Mouse (Mus musculus): ENCODE measurements around the gene Mepce. TPM values are rescaled to one million over a fixed set of nuclear protein-coding genes. Genes with fewer than 3 reads are reported as not detected.

Mepce gene
- polyA plus RNA-seq, 1 experiment: 33.7 TPM

GRCm38 (mm10) chr5:137791553-137791952, 4.1 kb upstream of the Mepce start:
- no peak for DNase-seq (ENCODE audit: low read depth, low spot score)

DNA sequence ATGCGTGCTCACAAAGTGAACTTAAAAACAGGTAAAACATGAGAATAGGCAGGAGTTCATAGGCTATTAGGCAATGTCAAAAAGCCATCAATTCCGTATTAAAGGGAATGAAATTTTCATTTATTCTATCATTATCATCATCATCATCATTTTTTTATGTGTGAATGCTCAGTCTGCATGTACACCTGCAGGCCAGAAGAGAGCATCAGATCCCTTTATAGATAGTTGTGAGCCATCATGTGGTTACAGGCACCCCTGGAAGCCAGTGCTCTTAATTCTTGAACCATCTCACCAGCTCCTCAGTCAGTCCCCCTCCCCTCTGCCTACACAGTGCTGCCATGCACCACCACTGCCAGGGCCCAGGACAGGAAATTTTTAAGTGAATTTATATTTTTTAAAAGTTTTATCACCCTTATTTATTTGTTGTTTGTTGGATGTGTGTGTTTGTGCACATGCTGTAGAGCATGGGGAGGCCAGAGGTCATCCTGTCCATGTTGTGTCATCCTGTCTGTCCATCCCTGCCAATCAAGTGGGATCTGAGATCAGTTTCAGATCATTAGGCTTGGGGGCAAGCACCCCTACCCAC, 1.6 kb upstream of the Mepce start:
- no peak for DNase-seq (ENCODE audit: low read depth, low spot score)
- 92% methylated on average over 2 of the region's 2 CpGs for WGBS

DNA sequence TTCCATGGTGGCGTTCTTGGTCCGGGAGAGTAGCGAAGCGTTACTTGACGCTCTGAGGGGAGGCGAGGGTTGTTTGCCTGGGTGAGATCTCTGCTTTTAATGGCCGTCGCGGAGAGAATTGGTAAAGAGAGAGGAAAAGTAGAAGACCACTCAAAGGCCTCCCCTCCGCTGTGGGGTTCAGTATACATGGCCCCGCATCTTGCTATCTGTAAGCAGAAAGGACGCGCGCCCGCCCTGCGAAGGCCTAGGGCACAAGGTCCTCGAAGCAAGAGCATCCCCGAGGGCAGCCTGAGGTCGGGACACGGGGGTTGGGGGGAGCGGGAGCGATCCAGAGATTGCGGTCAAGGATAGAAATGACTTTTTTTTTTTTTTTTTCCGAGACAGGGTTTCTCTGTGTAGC, 716 bp upstream of the Mepce start:
- no peak for DNase-seq (ENCODE audit: low read depth, low spot score)
- WGBS: 72% methylated on average over 24 of the region's 24 CpGs

DNA sequence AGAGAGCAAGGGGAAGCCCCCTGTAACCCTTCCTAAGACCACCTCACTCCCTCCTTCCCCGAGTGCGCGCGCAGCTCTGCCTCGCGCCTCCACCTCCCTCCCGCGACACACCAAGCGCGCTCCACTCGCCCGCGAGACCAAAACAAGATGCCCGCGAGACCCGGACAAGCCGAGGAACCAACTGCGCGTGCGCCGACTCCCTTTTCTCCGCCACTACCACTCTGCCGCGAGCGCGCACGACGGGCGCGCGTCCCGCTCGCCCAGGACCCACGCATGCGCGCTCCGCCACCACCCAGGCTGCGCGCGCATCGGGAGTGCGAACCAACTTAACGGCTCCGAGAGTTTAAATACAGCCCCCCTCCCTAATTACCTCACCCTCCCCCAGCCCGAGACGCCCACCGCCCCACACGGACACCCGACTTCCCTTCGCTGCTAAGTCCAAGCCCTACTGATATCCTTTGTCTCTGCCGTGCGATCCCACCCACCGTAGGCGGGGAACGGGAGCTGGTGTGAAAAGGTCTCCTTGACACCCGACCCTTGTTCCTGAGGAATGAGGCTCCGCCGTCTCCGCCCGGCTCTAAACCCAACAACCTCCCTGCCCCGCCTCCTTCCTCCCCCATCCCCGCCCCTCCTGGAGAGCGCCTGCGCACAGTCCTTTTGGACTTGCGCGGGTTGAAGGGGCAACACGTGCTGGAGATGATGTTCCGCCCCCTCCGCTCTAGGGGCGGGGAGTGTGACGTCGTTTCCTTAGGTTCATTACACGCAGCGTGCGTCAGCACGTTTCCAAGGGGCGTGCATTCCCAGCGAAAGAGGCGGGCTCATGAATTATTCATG, 1.1 kb downstream of the Mepce start:
- under 1% methylated on average over 79 of the region's 79 CpGs for WGBS
- DNase-seq (ENCODE audit: low read depth, low spot score): peak; percentile 99

DNA sequence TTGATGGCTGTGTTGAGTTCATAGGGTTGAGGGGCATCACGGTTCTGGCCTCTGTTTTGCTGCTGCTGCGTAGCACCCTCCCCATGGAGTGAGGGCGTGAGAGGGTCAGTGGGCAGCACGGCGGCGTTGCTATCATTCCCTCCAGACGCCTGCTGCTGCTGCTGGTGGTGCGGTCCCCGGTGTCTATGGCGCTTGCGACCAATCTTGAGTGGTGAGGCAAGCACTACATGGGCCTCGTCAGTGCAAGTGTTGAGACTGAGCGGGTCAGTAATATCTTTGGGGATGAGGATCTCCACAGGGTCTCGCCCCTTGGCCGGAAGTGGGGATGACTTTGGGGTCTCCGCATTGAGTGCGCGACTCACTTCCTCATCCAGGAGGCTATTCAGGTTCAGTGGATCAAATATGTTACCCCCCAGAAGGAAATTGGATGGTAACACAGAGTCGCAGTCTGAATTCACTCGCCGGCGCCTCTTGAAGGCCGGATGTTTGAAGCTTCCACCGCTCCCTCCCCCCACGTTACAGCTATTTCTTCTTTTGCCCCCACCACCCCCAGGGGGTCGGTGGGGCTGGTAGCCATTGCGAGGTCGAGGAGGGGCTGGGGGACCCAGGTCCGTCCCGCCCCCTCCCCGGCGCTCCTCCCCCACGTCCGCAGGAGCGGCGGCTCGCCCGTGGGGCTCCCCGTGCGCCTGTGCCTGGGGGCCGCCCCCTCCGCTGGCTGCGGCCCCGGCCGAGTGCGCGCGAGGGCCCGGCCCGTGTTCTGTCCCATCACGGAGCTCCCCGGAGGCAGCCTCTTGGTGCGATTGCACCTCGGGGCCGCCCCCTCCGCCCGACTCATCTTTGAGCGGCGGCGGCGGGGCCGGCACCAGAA, 2.1 kb downstream of the Mepce start:
- WGBS: 3% methylated on average over 62 of the region's 62 CpGs
- DNase-seq (ENCODE audit: low read depth, low spot score): no peak

- WGBS: 48% methylated on average over 14 of the region's 14 CpGs
- no peak for DNase-seq (ENCODE audit: low read depth, low spot score)
These were observed 2.9 kb downstream of the Mepce start for GRCm38 (mm10) chr5:137784546-137784945.

DNA sequence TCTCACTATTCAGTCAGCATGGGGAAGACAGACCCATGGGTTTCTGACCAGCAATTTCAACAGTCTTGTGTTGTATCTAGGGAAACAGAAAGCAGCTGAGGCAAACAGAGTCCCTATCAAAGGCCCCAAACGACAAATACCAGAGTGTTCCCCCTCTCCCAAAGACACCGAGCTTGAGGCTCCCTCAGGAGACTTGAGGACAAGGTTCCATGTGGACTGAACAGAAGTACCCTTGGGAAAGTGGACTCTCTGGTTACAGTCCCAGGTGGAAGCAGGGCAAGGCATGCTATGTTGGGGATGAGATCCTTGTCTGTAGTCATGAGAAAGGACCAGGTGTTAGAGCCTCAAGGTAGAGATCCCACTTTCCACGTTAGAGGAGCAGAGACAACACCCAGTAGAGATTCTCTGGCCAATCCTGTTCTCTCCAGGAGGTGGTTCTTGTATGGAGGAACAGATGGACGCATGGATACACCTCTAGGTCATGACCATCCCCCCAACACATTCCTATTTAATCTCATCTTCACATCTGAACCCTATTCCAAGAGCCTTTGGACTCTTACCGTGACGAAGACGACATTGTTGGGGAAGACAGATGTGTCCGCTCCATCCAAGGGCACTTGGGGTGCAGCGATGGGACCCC, 3.4 kb downstream of the Mepce start:
- WGBS: 45% methylated on average over 9 of the region's 9 CpGs
- no peak for DNase-seq (ENCODE audit: low read depth, low spot score)

- WGBS: 80% methylated on average over 13 of the region's 13 CpGs
These were observed 4.5 kb downstream of the Mepce start for GRCm38 (mm10) chr5:137782776-137783522.

GRCm38 (mm10) chr5:137781661-137782060, 5.8 kb downstream of the Mepce start:
- no peak for DNase-seq (ENCODE audit: low read depth, low spot score)
- WGBS: 80% methylated on average over 7 of the region's 7 CpGs

More at GRCm38 (mm10) chr5:137782776-137783522, 4.5 kb downstream of the Mepce start:
- DNase-seq (ENCODE audit: low read depth, low spot score): no peak

- WGBS: under 1% methylated on average over 81 of the region's 83 CpGs
These were observed 8.2 kb downstream of the Mepce start for GRCm38 (mm10) chr5:137779053-137779933.

GRCm38 (mm10) chr5:137778635-137779034, 8.8 kb downstream of the Mepce start, which contains the start of gene Ppp1r35:
Ppp1r35 (plus strand) TSS chr5:137778849.
- DNase-seq (ENCODE audit: low read depth, low spot score): peak; percentile 90
- under 1% methylated on average over 31 of the region's 31 CpGs for WGBS

More at GRCm38 (mm10) chr5:137779053-137779933, 8.2 kb downstream of the Mepce start:
- DNase-seq (ENCODE audit: low read depth, low spot score): no peak

DNA sequence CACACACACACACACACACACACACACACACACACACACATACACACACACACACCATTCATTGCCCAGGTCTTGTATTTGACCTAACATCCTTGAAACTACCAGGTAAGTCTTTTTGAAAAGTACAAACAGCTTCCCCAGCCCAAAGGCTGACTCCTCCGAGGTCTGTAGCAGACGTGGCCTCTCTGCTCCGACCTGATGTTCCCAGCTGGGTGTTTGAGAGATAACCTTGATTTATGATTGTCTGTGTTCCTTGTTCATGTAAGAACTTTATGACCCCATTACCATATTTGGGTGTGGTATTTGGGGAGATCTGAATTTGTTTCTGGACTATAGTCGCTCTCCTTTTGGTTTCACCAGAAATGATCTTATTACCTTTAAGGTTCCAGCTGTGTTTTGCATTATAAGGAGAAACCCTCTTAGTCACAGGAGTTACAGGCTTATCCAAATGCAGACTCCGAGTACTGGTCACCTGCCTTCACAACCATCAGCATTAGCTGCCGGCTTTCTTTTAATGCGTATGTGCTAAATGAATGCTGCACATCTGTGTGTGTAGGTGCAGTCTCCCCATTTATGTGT, 10.1 kb downstream of the Mepce start:
- 30% methylated on average over 7 of the region's 7 CpGs for WGBS
- no peak for DNase-seq (ENCODE audit: low read depth, low spot score)

- 12% methylated on average over 5 of the region's 5 CpGs for WGBS
- DNase-seq (ENCODE audit: low read depth, low spot score): no peak
These were observed 11.0 kb downstream of the Mepce start for GRCm38 (mm10) chr5:137776408-137776918.

- WGBS: 95% methylated on average over 2 of the region's 2 CpGs
- no peak for DNase-seq (ENCODE audit: low read depth, low spot score)
These were observed 11.7 kb downstream of the Mepce start for GRCm38 (mm10) chr5:137775587-137776290.

DNA sequence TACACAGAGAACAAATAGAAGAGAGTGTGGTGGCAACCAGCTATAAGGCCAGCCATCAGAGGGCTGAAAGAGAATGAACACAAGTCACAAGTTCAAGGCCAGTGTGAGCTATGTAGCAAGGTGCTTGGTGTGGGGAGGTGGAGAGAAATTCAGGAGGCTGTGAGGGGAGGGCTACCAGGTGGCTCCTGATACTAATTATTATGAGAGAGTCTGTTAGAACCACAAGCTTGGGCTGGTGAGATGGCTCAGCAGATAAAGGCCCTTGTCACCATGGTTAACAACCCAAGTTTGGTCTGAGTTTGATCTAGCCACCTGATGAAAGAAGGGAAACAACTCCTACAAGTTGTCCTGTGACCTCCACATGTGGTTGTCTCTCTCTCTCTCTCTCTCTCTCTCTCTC, 14.7 kb downstream of the Mepce start:
- no peak for DNase-seq (ENCODE audit: low read depth, low spot score)

DNA sequence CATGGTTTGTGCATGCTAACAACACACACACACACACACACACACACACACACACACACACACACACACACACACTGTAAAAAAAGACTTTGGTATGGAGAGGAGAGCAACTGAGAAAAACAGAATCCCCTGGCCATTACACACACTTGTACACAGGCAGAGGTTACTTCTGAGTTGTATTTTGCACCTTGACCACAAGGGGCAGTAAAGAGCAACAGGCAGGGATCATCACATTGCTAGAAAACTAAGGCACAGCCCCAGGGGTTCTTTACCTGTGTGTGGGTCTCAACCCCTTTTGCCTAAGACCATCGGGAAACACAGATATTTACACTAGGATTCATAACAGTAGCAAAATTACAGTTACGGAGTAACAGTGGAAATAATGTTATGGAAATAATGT, 16.7 kb downstream of the Mepce start:
- 43% methylated on average over 2 of the region's 2 CpGs for WGBS
- DNase-seq (ENCODE audit: low read depth, low spot score): no peak

GRCm38 (mm10) chr5:137768475-137768874, 19.0 kb downstream of the Mepce start:
- 82% methylated on average over 1 of the region's 1 CpGs for WGBS
- no peak for DNase-seq (ENCODE audit: low read depth, low spot score)

Measured in large intestine, adult 2 months (tissue).